Mouse (Mus musculus) forelimb bud, embryonic 11.5 days (tissue): ENCODE results near the gene Ube2i.

ENCODE experiments used
- DNase-seq: peaks from one replicate; pipeline ENCODE4 v3.0.0-alpha.2; 2012; ENCODE audit warnings: low read depth, low spot score

Gene Ube2i

GRCm38 (mm10) chr17:25274571-25275346 lies at the start of gene Ube2i:
TSS of gene Ube2i (minus strand) at chr17:25274622.
- DNase-seq, result no peak

DNA sequence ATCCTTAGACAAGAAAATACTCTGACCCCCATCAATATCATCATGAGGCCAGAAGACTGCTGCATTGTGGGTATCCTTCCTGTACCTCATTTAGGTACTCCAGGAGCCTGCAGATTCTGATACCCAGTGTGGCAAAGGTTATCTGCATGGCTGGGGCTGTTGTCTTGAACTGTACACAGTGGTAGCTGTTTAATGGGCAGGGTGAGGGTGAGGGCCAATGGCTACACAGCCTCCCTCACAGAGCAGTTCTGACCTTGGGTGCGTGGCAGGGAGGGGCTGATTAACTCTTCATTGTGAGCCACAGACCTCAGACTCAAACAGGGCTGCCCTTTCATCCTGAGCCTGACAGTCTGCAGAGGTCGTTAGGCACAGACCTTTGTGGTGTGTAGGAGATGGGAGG lies 48.5 kb upstream of the Ube2i start:
- DNase-seq, result no peak

DNA sequence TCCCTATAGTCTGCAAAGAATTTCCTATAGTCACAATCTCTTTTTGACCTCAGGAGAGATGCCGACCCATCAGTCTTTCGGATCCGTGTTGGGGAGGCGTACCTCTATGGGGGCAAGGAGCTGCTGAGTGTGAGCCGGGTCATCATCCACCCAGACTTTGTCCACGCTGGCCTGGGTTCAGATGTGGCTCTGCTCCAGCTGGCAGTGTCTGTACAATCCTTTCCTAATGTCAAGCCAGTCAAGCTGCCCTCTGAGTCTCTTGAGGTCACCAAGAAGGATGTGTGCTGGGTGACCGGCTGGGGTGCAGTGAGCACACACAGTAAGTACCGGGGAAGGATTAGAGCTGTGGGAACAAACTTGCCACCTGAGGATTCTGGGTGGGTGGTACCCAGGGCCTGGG lies 46.4 kb upstream of the Ube2i start:
- no peak for DNase-seq

- DNase-seq, result no peak
Measured at GRCm38 (mm10) chr17:25318354-25318753, 43.9 kb upstream of the Ube2i start, which contains the start of gene Prss29. TSS of gene Prss29 (plus strand) at chr17:25318654.

DNA sequence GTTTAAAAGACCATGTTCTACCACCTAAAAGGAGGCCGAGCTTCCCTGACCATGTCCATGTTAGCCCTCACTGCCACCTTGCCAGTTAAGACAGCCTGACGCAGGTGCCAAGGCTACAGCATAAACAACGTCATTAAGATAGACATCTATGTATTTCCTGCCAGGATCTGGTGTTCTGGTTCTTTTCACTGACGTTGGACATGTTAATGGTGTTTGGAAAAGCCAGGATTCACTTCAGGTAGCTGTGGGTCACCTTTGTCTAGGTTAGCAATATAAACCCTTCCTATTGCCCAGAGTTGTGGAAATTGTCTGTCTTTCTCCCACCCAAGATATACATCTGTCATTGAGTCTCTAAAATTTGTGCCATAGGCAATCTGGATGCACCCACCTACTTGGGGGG lies 33.9 kb upstream of the Ube2i start, which contains the start of gene Prss28:
Prss28 (plus strand) TSS at position 301 of the 400 bp plus-strand sequence.
- no peak for DNase-seq

GRCm38 (mm10) chr17:25298094-25298493 lies 23.7 kb upstream of the Ube2i start, which contains the start of gene Prss34:
TSS of gene Prss34 (plus strand) at chr17:25298394.
- no peak for DNase-seq

- DNase-seq, result no peak
Measured at GRCm38 (mm10) chr17:25294111-25294510, 19.7 kb upstream of the Ube2i start.

DNA sequence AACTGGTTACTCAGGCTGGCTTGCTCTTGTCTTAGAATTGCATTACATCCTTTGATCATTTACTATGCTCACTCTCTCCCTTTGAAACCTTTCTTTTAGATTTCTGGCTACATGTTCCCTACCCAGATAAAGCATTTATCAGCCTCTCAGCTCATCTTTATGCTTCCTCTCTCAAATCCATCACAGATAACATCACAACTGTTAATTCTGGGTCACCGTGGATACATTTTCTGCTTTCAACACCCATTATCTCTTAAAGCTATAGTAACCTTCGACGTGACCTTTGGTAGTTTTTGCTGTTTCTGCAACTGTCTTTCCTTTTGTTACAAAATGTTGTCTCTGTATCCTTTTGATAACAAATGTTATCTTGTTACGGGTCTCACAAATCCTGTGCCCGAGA lies 19.1 kb upstream of the Ube2i start:
- DNase-seq, result no peak

DNA sequence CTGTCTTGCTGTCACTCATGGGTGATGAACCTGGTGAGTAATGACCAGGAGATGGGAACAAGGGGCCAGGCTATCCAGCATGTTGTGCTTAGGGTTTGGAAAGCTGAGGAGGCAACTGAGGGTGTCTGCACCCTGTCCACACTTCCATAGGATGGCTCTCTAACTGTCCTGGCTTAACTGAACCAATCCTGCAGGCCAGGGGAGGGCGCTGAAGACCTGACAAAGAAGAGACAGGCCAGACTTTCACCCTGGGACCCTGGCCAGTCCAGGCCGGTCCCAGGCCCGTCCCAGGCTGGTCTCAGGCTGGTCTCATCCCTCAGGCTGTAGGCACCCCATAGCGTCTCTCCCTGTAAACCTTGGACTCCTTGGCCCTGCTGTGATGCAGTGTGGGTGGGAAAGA lies 16.0 kb upstream of the Ube2i start:
- DNase-seq, result no peak

DNA sequence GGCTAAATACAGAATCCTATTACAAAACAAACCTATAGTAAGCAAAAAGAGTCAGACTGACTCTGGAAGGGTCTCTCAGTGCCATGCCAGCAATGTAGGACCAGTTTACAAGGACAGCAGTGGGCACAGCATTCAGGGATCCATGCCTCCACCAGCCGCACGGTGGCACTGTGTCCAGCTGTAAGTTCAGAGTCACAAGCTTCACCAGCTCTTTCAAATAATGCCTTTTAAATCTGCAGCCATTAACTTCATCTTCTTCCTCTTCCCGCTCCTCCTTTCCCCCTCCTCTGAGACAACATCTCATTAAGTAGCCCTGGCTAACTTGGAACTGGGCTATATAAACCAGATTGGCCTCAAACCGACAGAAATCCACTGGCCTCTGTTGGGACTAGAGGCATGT lies 14.4 kb upstream of the Ube2i start:
- no peak for DNase-seq

DNA sequence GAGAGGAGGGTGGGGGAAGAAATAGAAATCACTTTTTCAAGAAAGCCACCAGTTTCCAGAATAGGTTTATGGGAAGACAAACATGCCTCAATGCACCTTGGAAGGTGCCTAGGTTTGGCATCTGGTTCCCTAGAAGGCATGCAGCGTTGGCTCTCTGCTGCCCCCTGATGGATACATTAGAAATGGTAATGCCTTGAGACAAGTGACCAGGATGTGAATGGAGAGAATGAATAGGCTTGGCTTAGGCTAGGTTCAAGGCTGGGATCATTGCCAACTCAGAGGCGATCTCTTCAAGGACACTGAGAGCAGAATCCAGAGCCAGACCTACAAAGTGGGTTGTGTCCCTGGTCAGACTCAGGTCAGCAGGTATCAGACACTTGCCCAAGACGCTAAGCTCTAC lies 10.6 kb upstream of the Ube2i start:
- peak; percentile 81 for DNase-seq

DNA sequence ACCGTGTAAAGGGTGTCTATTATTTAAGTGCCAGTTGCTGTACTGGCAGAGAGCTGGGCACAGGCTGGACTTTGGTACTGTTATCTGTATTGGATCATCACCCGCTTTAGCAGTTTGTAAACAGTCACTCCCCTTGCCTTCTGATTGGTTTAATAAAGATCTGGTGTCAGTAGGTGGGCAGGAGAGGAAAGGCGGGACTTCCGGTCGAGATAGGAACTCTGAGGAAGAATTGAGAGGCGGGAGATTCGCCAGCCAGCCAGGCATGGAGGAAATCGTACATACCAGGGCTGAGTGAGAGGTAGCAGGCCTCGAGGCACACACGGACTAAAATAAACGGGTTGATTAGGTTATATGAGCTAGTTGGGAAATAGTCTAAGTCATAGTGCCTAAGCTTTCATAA lies 7.7 kb upstream of the Ube2i start:
- no peak for DNase-seq

GRCm38 (mm10) chr17:25275833-25276232 lies 1.4 kb upstream of the Ube2i start:
- DNase-seq, result no peak

- DNase-seq, result peak; percentile 99
Measured at GRCm38 (mm10) chr17:25273706-25274501, 518 bp downstream of the Ube2i start.

DNA sequence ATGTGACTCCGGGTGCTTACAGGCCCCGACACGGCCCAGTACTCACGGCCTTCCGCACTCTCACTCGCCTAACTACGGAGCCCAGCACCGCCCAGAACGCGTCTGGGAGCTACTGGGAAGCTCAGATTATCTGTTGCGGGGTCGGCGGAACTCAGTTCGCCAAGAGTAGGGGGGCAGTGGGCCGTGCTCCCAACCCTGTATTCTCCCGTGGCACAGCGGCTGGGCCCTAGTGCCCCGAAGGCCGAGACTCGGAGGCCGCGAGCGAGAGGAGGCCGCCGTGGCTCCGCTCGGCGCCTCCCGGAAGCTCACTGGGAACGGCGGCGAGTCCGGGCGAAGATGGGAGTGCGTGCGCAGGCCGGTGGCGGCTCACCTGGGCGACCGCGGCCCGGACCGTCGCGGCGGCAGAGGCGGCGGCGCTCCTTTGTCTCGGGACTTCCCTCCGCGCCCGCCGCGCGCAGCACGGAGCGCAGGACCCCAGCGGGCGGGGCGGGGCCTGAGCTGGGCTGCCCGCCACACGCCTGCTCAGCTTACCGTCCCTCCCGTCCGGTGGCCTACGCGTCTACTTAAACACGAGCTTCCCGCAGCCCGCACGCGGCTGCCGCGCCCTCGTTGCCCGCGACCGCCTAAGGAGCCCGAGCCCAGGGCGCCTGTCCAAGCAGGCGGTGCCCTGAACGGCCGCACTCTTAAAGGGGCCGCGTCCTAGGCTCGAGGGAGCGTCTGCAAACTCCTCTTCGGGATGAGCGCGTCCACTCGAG lies 1.3 kb downstream of the Ube2i start:
- DNase-seq, result no peak

GRCm38 (mm10) chr17:25272326-25272725 lies 2.1 kb downstream of the Ube2i start:
- DNase-seq, result no peak

GRCm38 (mm10) chr17:25270795-25271335 lies 3.6 kb downstream of the Ube2i start:
- no peak for DNase-seq

DNA sequence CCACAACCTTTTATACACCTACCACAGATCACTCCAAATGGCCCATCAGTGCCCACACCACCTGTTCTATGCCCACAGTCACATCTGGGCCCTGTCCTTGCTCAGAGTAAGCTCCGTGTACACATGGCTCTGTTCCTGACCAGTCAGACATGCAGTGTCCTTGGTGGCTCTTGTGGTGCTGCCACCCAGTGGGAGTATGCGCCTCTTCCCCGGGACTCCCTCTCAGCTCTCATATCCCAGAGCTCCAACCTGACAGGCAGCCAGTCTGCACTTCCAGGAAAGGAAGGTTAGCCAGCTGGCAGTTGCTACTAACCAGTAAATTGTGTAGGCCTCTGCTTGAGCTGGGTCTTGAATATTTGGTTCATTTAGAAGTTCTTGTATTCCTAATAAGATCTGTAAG lies 10.0 kb downstream of the Ube2i start:
- no peak for DNase-seq

DNA sequence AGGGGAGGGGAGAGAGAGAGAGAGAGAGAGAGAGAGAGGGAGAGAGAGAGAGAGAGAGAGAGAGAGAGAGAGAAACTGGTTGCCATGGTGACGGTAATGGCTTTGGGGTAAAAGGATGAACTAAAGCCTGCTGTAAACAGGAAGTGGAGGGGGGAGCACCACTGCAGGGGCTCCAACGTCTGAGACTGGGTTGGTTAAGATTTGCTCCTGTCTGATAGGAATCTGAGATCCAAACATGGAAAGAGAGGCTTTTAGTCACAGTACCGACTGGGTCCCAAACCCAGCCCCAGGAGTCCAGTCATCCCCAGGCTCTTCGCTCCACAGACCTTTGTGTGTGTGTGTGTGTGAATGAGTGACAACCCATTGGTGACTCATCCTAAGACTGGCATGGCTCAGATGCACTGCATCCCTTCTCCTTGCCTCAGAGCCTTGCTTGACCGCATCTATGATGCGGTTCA lies 16.6 kb downstream of the Ube2i start:
- DNase-seq, result no peak

- DNase-seq, result no peak
Measured at GRCm38 (mm10) chr17:25256140-25256754, 18.2 kb downstream of the Ube2i start, which contains the start of gene Baiap3. TSS of gene Baiap3 (minus strand) at chr17:25256364.

DNA sequence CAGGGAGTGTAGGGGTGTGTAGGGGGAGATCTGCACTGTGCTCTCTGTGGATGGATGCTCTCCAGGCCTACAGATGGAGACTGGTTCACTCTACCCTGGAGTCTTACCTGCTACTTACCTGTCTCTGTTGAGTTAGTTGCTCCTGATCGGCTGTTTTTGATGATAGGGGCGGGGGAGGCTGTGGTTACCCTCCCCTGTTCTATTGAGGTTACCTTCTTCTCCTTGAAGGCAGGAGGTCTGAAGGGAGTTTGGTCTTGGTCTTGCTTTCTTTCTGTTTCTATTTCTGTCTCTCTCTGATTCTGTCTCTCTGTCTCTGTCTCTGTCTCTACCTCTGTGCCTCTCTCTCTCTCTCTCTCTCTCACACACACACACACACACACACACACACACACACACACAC lies 19.3 kb downstream of the Ube2i start:
- DNase-seq, result no peak
